Mouse (Mus musculus) forebrain, embryonic 13.5 days (tissue): ENCODE data around the gene Tnni3k. TPM values are rescaled to one million over a fixed set of nuclear protein-coding genes. Genes with fewer than 3 reads are reported as not detected.

Experiments
- ATAC-seq: fragments of 200-750 bp; cut with Nextera tagmentation; 2 replicates; pipeline ENCODE4 v1.8.0; 2017
- H3K27ac ChIP-seq: fragments of 300-500 bp; sonication (generic); 2 replicates; pipeline ENCODE4 v1.5.1; 2015; ENCODE audit warnings: inconsistent platforms, mild to moderate bottlenecking, moderate library complexity
- H3K27me3 ChIP-seq: fragments of 300-500 bp; sonication (generic); 2 replicates; pipeline ENCODE4 v1.6.1; 2015; ENCODE audit warnings: mild to moderate bottlenecking, inconsistent platforms
- H3K36me3 ChIP-seq: fragments of 300-500 bp; sonication (generic); 2 replicates; pipeline ENCODE4 v1.6.1; 2015; ENCODE audit warnings: mild to moderate bottlenecking, inconsistent platforms; ENCODE audit not compliant: poor library complexity, severe bottlenecking
- H3K4me1 ChIP-seq: fragments of 300-500 bp; sonication (generic); 2 replicates; pipeline ENCODE4 v1.6.1; 2015; ENCODE audit warnings: inconsistent platforms
- H3K4me2 ChIP-seq: fragments of 300-500 bp; sonication (generic); 2 replicates; pipeline ENCODE4 v1.6.1; 2015; ENCODE audit warnings: inconsistent platforms, mild to moderate bottlenecking, moderate library complexity
- H3K4me3 ChIP-seq: fragments of 300-500 bp; sonication (generic); 2 replicates; pipeline ENCODE4 v1.5.1; 2015; ENCODE audit warnings: mild to moderate bottlenecking, inconsistent platforms
- H3K9ac ChIP-seq: fragments of 300-500 bp; sonication (generic); 2 replicates; pipeline ENCODE4 v1.6.1; 2015; ENCODE audit warnings: mild to moderate bottlenecking, inconsistent platforms
- H3K9me3 ChIP-seq: fragments of 300-500 bp; sonication (generic); replicated peaks from 2 replicates; pipeline ENCODE4 v1.6.1; 2016; ENCODE audit warnings: inconsistent platforms
- WGBS: fragments of 180-500 bp; shearing (Covaris S2); methylation state at CpG from one replicate; pipeline ENCODE4 v1.1.7; 2015; 5-methylcytosine and 5-hydroxymethylcytosine counted together
- polyA plus RNA-seq: library from polyadenylated mRNA; unstranded; fragments of >200 nt; fragmentation: Nextera tagmentation; extraction: Ambion mirVana; gene quantifications from 2 replicates; pipeline ENCODE4 v1.2.1, GENCODE M21; 2015

The Tnni3k gene
- polyA plus RNA-seq, 1 experiment from 2014 or later, result not detected

GRCm38 (mm10) chr3:155034323-155034722 lies 20.9 kb downstream of the Tnni3k start:
- H3K27ac ChIP-seq, result no peak overlapping the region
- no peaks in the 10 kb centered on the region for H3K4me1 ChIP-seq
- no peaks in the 10 kb centered on the region for H3K27me3 ChIP-seq
- H3K4me3 ChIP-seq, result no peak overlapping the region
- no peaks in the 10 kb centered on the region for H3K9me3 ChIP-seq
- H3K9ac ChIP-seq, result no peak overlapping the region
- no peaks in the 10 kb centered on the region for H3K36me3 ChIP-seq
- 79% methylated on average over 7 of the region's 7 CpGs for WGBS
- ATAC-seq, result 0 out of 2 replicates have a peak, but pooled peaks have one; percentile 24
- no peak overlapping the region for H3K4me2 ChIP-seq

DNA sequence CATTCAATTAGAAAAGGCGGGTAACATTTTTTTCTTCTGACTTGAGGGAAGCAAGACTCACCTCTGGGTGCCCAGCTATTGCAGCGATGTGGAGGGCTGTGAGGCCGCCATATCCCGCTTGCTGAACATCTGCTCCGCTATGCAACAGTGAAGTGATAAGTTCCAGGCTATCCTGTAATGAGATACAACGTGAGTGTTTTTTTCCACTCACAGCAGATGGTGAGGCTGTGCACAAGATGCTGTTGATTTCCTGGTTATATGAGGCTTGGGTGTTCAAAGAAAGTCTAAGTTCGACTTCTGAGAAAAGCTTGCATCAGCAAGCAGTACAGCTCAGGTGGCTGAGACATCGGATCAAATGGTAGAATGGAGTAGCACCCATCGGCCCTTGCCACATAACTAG lies 25.0 kb downstream of the Tnni3k start:
- no peak overlapping the region for H3K27ac ChIP-seq
- ATAC-seq, result peak; percentile 51; the same call in 1 of the 2 replicates
- H3K4me3 ChIP-seq, result no peak overlapping the region
- no peak overlapping the region for H3K9ac ChIP-seq
- no peak overlapping the region for H3K4me2 ChIP-seq
- H3K36me3 ChIP-seq, result no peaks in the 10 kb centered on the region
- no peaks in the 10 kb centered on the region for H3K9me3 ChIP-seq
- H3K4me1 ChIP-seq, result no peaks in the 10 kb centered on the region
- 89% methylated on average over 9 of the region's 9 CpGs for WGBS
- H3K27me3 ChIP-seq, result no peaks in the 10 kb centered on the region

DNA sequence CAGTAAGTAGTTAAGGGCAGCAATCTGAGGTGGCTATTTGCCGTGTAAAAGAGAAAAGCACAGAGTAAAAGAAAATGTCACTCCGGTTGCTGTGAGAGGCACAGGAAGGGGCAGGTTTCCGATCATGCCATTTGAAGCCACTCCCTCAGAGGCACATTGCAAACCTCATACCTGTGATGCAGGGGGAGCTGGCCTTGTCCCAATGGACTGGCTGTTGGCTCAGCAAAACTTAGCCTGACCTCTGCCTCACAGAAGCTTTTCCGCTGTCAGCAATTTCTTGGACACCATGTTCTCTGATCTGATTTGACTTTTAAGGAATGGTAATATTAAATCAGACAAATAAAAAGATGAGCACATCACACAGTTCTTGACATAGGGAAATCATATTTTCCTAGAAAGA lies 52.4 kb downstream of the Tnni3k start:
- Histone ChIP-seq H3K27ac (no peak overlapping the region), H3K9ac (no peak overlapping the region), H3K36me3 (no peaks in the 10 kb centered on the region), H3K27me3 (no peaks in the 10 kb centered on the region), H3K4me2 (no peak overlapping the region), H3K4me3 (no peak overlapping the region), H3K9me3 (no peaks in the 10 kb centered on the region), H3K4me1 (no peaks in the 10 kb centered on the region)
- ATAC-seq, result no peak
- WGBS, result 81% methylated on average over 4 of the region's 4 CpGs

DNA sequence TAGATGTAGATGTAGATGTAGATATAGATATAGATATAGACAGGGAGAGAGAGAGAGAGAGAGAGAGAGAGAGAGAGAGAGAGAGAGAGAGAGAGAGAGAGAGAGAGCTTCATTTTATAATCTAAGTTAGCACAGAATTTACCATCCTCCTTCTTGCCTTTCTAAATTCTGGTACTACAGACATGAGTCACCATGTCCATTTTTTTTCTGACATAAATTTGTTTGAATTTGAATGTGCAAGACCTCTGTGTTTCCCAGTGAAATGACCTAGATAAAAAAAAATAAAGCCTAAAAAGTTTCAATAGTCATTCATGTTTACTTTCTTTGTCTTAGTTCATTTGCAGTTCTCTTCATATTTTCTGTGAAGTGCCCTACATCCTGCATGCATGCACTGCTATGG lies 54.2 kb downstream of the Tnni3k start:
- H3K36me3 ChIP-seq, result no peaks in the 10 kb centered on the region
- no peaks in the 10 kb centered on the region for H3K9me3 ChIP-seq
- no peak for ATAC-seq
- H3K27ac ChIP-seq, result no peak overlapping the region
- H3K4me2 ChIP-seq, result no peak overlapping the region
- H3K9ac ChIP-seq, result no peak overlapping the region
- H3K27me3 ChIP-seq, result no peaks in the 10 kb centered on the region
- H3K4me1 ChIP-seq, result no peaks in the 10 kb centered on the region
- H3K4me3 ChIP-seq, result no peak overlapping the region

- H3K27me3 ChIP-seq, result no peaks in the 10 kb centered on the region
- no peaks in the 10 kb centered on the region for H3K36me3 ChIP-seq
- H3K4me1 ChIP-seq, result no peaks in the 10 kb centered on the region
- no peak overlapping the region for H3K4me3 ChIP-seq
- H3K9ac ChIP-seq, result no peak overlapping the region
- ATAC-seq, result no peak
- H3K4me2 ChIP-seq, result no peak overlapping the region
- no peak overlapping the region for H3K27ac ChIP-seq
- H3K9me3 ChIP-seq, result no peaks in the 10 kb centered on the region
Measured at GRCm38 (mm10) chr3:154992678-154993077, 62.5 kb downstream of the Tnni3k start.

DNA sequence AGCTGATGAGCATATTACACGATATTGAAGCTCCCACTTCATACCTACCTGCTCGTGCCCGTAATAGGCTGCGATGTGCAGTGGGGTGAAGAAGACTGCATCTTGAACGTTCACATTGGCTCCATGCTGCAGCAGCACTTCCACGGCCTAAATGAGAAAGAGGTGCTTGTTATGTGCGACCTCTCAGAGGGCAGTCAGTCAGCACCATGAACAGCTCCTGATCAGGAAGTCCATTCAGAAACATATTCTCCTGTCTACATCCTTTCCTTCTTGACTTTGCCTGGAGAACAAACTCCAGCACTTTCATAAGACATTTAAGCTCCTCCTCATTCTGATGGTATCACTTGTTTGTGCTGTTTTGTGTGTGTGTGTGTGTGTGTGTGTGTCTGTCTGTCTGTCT lies 76.1 kb downstream of the Tnni3k start:
- no peak overlapping the region for H3K27ac ChIP-seq
- 81% methylated on average over 7 of the region's 7 CpGs for WGBS
- ATAC-seq, result no peak

DNA sequence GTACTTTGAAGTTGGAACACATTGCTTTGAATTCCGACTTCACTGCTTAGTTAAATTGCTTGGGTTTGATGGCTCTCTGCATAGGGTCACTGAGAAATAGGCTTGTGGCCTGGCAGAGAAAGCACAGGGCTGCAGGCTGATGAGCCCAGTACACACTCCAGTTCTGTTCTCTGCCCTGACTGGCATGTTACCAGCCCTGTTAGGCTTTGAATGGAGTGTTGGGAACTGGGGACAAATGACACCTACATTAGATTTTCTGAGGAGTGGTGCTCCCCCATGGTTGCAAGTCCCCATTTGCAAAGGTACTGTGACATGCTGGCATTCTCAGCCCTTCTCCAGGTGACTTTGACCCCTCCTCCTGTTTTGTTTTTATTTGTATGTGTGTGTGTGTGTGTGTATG lies 83.6 kb downstream of the Tnni3k start:
- H3K4me2 ChIP-seq, result no peak overlapping the region
- WGBS, result 62% methylated on average over 1 of the region's 1 CpGs
- no peak overlapping the region for H3K4me3 ChIP-seq
- no peaks in the 10 kb centered on the region for H3K9me3 ChIP-seq
- ATAC-seq, result no peak
- no peak overlapping the region for H3K27ac ChIP-seq
- no peaks in the 10 kb centered on the region for H3K36me3 ChIP-seq
- no peak overlapping the region for H3K9ac ChIP-seq
- H3K4me1 ChIP-seq, result no peaks in the 10 kb centered on the region
- no peaks in the 10 kb centered on the region for H3K27me3 ChIP-seq

More for the DNA sequence above, 76.1 kb downstream of the Tnni3k start:
- Histone ChIP-seq H3K4me1 (no peaks in the 10 kb centered on the region), H3K9ac (no peak overlapping the region), H3K9me3 (no peaks in the 10 kb centered on the region), H3K4me2 (no peak overlapping the region), H3K27me3 (no peaks in the 10 kb centered on the region), H3K4me3 (no peak overlapping the region), H3K36me3 (no peaks in the 10 kb centered on the region)

DNA sequence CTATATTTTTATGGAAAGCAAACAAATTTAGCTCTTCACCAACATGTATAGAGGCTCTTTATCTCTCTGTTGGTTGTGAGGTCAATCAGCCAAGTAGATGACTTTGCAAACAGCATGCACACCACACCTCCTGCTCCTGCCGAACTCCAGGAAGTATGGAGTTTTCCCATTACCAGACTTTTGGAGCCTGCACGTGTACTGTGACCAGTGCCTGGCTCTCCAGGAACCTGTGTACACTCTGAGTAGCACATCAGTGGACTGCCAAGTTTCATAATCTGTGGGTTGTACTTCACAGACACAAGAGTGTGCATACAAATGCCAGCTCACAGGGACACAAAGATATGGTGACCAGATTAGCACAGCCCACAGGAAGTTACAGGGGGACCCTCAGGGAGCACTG lies 84.2 kb downstream of the Tnni3k start:
- H3K27me3 ChIP-seq, result no peaks in the 10 kb centered on the region
- H3K9ac ChIP-seq, result no peak overlapping the region
- 82% methylated on average over 2 of the region's 2 CpGs for WGBS
- H3K36me3 ChIP-seq, result no peaks in the 10 kb centered on the region
- no peak for ATAC-seq
- no peak overlapping the region for H3K27ac ChIP-seq
- H3K4me1 ChIP-seq, result no peaks in the 10 kb centered on the region
- no peak overlapping the region for H3K4me3 ChIP-seq
- H3K9me3 ChIP-seq, result no peaks in the 10 kb centered on the region
- H3K4me2 ChIP-seq, result no peak overlapping the region

- Histone ChIP-seq H3K36me3 (no peaks in the 10 kb centered on the region), H3K9ac (no peak overlapping the region), H3K9me3 (no peaks in the 10 kb centered on the region), H3K4me1 (no peaks in the 10 kb centered on the region), H3K4me2 (no peak overlapping the region), H3K4me3 (no peak overlapping the region), H3K27me3 (no peaks in the 10 kb centered on the region), H3K27ac (peak overlapping the region; percentile 61; the same call in 1 of the 2 replicates)
- peak; percentile 86 for ATAC-seq
- WGBS, result 66% methylated on average over 3 of the region's 3 CpGs
Measured at GRCm38 (mm10) chr3:154961284-154961683, 93.9 kb downstream of the Tnni3k start.

GRCm38 (mm10) chr3:154953088-154953487 lies 102.1 kb downstream of the Tnni3k start:
- WGBS, result 76% methylated on average over 2 of the region's 2 CpGs
- ATAC-seq, result no peak
- no peak overlapping the region for H3K4me3 ChIP-seq
- H3K27ac ChIP-seq, result no peak overlapping the region
- H3K4me1 ChIP-seq, result 0 out of 2 replicates have a peak, but pooled peaks cover 6% of the 10 kb centered on the region
- no peaks in the 10 kb centered on the region for H3K27me3 ChIP-seq
- H3K9me3 ChIP-seq, result no peaks in the 10 kb centered on the region
- no peak overlapping the region for H3K9ac ChIP-seq
- no peak overlapping the region for H3K4me2 ChIP-seq
- H3K36me3 ChIP-seq, result no peaks in the 10 kb centered on the region

- no peak for ATAC-seq
- no peak overlapping the region for H3K4me2 ChIP-seq
- H3K9me3 ChIP-seq, result no peaks in the 10 kb centered on the region
- WGBS, result 90% methylated on average over 2 of the region's 2 CpGs
- no peaks in the 10 kb centered on the region for H3K36me3 ChIP-seq
- no peaks in the 10 kb centered on the region for H3K27me3 ChIP-seq
- no peak overlapping the region for H3K27ac ChIP-seq
- 0 out of 2 replicates have a peak, but pooled peaks cover 6% of the 10 kb centered on the region for H3K4me1 ChIP-seq
- no peak overlapping the region for H3K4me3 ChIP-seq
- no peak overlapping the region for H3K9ac ChIP-seq
Measured at GRCm38 (mm10) chr3:154949551-154949950, 105.7 kb downstream of the Tnni3k start.

- Histone ChIP-seq H3K4me1 (no peaks in the 10 kb centered on the region), H3K9me3 (no peaks in the 10 kb centered on the region), H3K36me3 (no peaks in the 10 kb centered on the region), H3K27ac (no peak overlapping the region), H3K4me2 (no peak overlapping the region), H3K9ac (no peak overlapping the region), H3K4me3 (no peak overlapping the region), H3K27me3 (no peaks in the 10 kb centered on the region)
- WGBS, result 71% methylated on average over 6 of the region's 6 CpGs
- peak; percentile 90; the same call in 1 of the 2 replicates for ATAC-seq
Measured at GRCm38 (mm10) chr3:154945688-154946161, 109.5 kb downstream of the Tnni3k start.

DNA sequence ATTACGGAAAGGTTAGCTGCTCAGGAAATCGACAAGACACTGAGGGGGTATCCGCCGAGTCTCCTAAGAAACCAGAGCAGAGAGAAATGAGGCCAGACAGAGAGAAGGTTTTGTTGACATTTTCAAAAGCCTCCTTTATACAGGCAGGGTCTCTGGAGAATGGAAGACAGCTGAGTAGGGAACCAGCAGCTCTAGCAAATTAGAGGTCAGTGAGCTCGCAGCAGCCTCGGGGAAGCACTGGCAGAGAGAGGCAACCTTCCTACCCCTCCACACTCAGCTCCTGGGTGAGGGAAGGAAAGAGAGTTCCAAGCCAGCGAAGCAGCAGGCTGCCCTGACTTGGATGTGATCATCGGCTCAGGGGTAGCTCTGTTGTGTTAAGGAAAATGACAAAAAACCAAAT lies 127.5 kb downstream of the Tnni3k start:
- Histone ChIP-seq H3K27ac (no peak overlapping the region), H3K4me2 (no peak overlapping the region)
- whole genome bisulfite sequencing, result 44% methylated on average over 8 of the region's 8 CpGs

More for the DNA sequence above, 127.5 kb downstream of the Tnni3k start:
- ATAC-seq, result no peak
- H3K36me3 ChIP-seq, result no peaks in the 10 kb centered on the region
- H3K9ac ChIP-seq, result no peak overlapping the region; the same call in 1 of the 2 replicates
- H3K27me3 ChIP-seq, result no peaks in the 10 kb centered on the region
- no peaks in the 10 kb centered on the region for H3K9me3 ChIP-seq
- H3K4me3 ChIP-seq, result no peak overlapping the region
- peaks cover 9% of the 10 kb centered on the region; the same call in 1 of the 2 replicates for H3K4me1 ChIP-seq
